Mouse (Mus musculus): ENCODE results near the gene Gm10837.

DNA sequence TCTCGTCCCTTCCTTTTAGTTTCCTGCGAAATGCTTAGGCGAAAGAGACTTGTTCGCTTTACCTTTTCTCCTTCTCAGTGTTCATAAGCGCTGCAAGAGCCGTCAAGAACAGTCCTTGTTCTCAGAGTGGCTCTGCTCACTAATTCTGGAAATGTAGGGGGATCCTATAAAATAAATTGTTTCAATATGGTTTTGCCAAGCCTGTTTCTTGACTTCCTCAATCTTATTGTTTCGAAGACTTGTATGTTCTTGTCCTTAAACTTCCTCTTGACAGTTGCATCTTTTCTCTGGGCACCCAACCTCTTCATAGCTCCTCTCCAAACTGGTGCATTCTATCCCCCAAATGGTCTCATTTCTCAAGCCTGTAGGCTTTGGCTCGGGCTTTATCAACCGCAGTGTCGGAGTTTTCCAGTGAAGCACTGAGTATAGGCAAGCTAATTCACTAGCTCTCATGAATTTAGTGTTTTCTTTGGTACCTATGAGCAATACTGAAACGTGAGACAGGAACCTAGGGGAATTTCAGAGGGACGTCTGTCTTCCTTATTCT lies 4.7 kb upstream of the Gm10837 start:
- TF ChIP-seq FLI1 (IDR thresholded peaks at IDR 0.05; ENCODE audit: low read length) (no peak), GATA1 (IDR thresholded peaks at IDR 0.05; ENCODE audit: borderline replicate concordance, low read length) (no peak)
